Mouse (Mus musculus) forebrain, embryonic 13.5 days (tissue): ENCODE data around the gene Ly6g5c. TPM values are rescaled to one million over a fixed set of nuclear protein-coding genes. Genes with fewer than 3 reads are reported as not detected.

Source experiments
- ATAC-seq: fragments of 200-750 bp; cut with Nextera tagmentation; 2 replicates; pipeline ENCODE4 v1.8.0; 2017
- H3K27ac ChIP-seq: fragments of 300-500 bp; sonication (generic); 2 replicates; pipeline ENCODE4 v1.5.1; 2015; ENCODE audit warnings: inconsistent platforms, mild to moderate bottlenecking, moderate library complexity
- H3K27me3 ChIP-seq: fragments of 300-500 bp; sonication (generic); 2 replicates; pipeline ENCODE4 v1.6.1; 2015; ENCODE audit warnings: mild to moderate bottlenecking, inconsistent platforms
- H3K36me3 ChIP-seq: fragments of 300-500 bp; sonication (generic); 2 replicates; pipeline ENCODE4 v1.6.1; 2015; ENCODE audit warnings: mild to moderate bottlenecking, inconsistent platforms; ENCODE audit not compliant: poor library complexity, severe bottlenecking
- H3K4me1 ChIP-seq: fragments of 300-500 bp; sonication (generic); 2 replicates; pipeline ENCODE4 v1.6.1; 2015; ENCODE audit warnings: inconsistent platforms
- H3K4me2 ChIP-seq: fragments of 300-500 bp; sonication (generic); 2 replicates; pipeline ENCODE4 v1.6.1; 2015; ENCODE audit warnings: inconsistent platforms, mild to moderate bottlenecking, moderate library complexity
- H3K4me3 ChIP-seq: fragments of 300-500 bp; sonication (generic); 2 replicates; pipeline ENCODE4 v1.5.1; 2015; ENCODE audit warnings: mild to moderate bottlenecking, inconsistent platforms
- H3K9ac ChIP-seq: fragments of 300-500 bp; sonication (generic); 2 replicates; pipeline ENCODE4 v1.6.1; 2015; ENCODE audit warnings: mild to moderate bottlenecking, inconsistent platforms
- H3K9me3 ChIP-seq: fragments of 300-500 bp; sonication (generic); replicated peaks from 2 replicates; pipeline ENCODE4 v1.6.1; 2016; ENCODE audit warnings: inconsistent platforms
- whole genome bisulfite sequencing: fragments of 180-500 bp; shearing (Covaris S2); methylation state at CpG from one replicate; pipeline ENCODE4 v1.1.7; 2015; 5-methylcytosine and 5-hydroxymethylcytosine counted together
- polyA plus RNA-seq: library from polyadenylated mRNA; unstranded; fragments of >200 nt; fragmentation: Nextera tagmentation; extraction: Ambion mirVana; gene quantifications from 2 replicates; pipeline ENCODE4 v1.2.1, GENCODE M21; 2015

Gene Ly6g5c
- polyA plus RNA-seq, 1 experiment from 2014 or later: not detected

DNA sequence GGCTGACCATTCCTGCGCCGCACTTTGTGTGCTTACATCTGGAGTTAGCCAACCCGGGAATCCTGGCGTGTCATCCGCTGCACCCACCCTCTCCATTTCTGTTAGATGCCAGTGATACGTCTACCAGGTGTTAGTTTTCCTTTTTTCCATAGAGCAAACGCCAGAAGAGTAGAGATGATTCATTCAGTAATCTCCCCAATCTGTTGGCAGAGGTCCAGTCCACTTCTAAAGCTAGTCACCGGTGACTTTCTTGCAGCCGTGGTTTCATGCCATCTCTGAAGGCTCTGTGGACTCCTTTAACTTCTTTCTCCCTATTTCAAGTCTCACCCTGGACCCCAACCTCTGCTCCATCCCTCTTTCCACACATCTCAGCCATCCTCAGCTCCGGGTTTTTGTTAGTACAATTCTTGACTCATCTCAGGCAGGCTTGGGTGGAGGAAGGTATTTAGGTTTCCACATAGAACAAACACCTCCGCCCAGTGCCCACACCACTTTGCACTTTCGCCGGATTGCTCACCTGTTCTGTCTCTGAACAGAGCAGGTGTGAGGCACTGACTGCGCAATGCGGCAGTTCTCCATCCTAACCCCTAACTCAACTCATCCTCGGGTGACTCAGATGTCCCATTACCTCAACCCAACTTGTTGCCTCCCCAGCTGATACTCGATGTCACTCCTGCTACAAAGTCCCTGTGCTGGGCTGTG is 39.7 kb upstream of the Ly6g5c start:
- Histone ChIP-seq H3K9me3 (no peaks in the 10 kb centered on the region), H3K4me3 (no peak overlapping the region), H3K4me2 (no peak overlapping the region), H3K27ac (no peak overlapping the region), H3K9ac (no peak overlapping the region), H3K4me1 (peaks cover 17% of the 10 kb centered on the region), H3K36me3 (peaks cover under 1% of the 10 kb centered on the region; the same call in 1 of the 2 replicates), H3K27me3 (peaks cover 46% of the 10 kb centered on the region)
- WGBS: 88% methylated on average over 17 of the region's 17 CpGs
- no peak for ATAC-seq

- no peaks in the 10 kb centered on the region for H3K9me3 ChIP-seq
- no peak overlapping the region for H3K9ac ChIP-seq
- H3K27ac ChIP-seq: no peak overlapping the region
- no peaks in the 10 kb centered on the region for H3K36me3 ChIP-seq
- no peak for ATAC-seq
- peaks cover under 1% of the 10 kb centered on the region for H3K4me1 ChIP-seq
- H3K4me3 ChIP-seq: no peak overlapping the region
- WGBS: 69% methylated on average over 6 of the region's 6 CpGs
- H3K27me3 ChIP-seq: peaks cover 22% of the 10 kb centered on the region
- no peak overlapping the region for H3K4me2 ChIP-seq
Observed at GRCm38 (mm10) chr17:35070556-35071229, 37.4 kb upstream of the Ly6g5c start.

- no peak overlapping the region for H3K4me3 ChIP-seq
- H3K4me2 ChIP-seq: no peak overlapping the region
- ATAC-seq: no peak
- peaks cover 15% of the 10 kb centered on the region for H3K27me3 ChIP-seq
- no peak overlapping the region for H3K9ac ChIP-seq
- H3K27ac ChIP-seq: no peak overlapping the region
- H3K4me1 ChIP-seq: peaks cover 3% of the 10 kb centered on the region; the same call in 1 of the 2 replicates
- no peaks in the 10 kb centered on the region for H3K36me3 ChIP-seq
- WGBS: 87% methylated on average over 9 of the region's 9 CpGs
- H3K9me3 ChIP-seq: no peaks in the 10 kb centered on the region
Observed at GRCm38 (mm10) chr17:35071454-35071853, 36.6 kb upstream of the Ly6g5c start.

- Histone ChIP-seq H3K9me3 (no peaks in the 10 kb centered on the region), H3K27me3 (no peaks in the 10 kb centered on the region), H3K36me3 (no peaks in the 10 kb centered on the region), H3K4me3 (no peak overlapping the region), H3K4me2 (no peak overlapping the region), H3K4me1 (peaks cover 18% of the 10 kb centered on the region), H3K9ac (no peak overlapping the region; the same call in 1 of the 2 replicates), H3K27ac (no peak overlapping the region)
- 58% methylated on average over 17 of the region's 17 CpGs for WGBS
- no peak for ATAC-seq
Observed at GRCm38 (mm10) chr17:35074097-35074496, 34.0 kb upstream of the Ly6g5c start.

DNA sequence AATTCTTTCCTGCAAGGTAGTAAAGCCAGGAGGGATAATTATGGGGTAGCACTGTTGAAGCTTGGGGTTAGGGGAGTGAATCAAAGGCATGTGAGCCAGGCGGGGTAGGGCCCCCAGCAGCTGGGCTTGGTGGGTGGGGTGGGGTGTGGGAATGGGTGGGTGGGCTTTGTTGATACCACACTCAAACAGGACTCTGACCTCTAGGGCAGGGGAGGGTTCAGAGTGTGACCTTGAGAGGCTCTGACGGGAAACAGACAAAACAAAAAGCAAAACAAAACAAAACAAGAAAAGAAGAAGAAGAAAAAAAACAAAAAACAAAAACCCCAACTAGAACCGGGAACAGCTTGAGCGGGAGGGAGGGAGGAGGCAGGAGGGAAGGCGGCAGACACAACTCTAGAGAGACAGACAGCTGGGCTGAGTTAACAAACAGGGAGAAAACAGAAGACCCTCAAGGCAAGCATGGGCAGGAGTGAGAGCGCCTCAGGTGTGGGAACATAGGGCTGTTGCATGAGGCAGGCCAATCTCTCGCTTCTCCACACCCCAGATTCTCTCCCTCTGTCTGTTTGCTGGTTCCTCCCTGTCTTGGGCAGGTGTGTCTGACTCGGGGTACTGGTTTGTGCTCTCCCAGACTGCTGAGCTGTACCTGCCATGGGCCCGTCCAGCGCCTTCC is 31.4 kb upstream of the Ly6g5c start, which contains the start of gene Ly6g6e:
TSS of gene Ly6g6e (plus strand) at position 396 of the 670 bp plus-strand sequence.
- H3K4me1 ChIP-seq: peaks cover 23% of the 10 kb centered on the region
- H3K9me3 ChIP-seq: no peaks in the 10 kb centered on the region
- H3K36me3 ChIP-seq: no peaks in the 10 kb centered on the region
- H3K4me2 ChIP-seq: peak within 1 kb of the TSS; percentile 46
- peak; percentile 79; the same call in 1 of the 2 replicates for ATAC-seq
- peak within 1 kb of the TSS; percentile 44; the same call in 1 of the 2 replicates for H3K27ac ChIP-seq
- H3K4me3 ChIP-seq: peak within 1 kb of the TSS; percentile 16
- peak within 1 kb of the TSS; percentile 43 for H3K9ac ChIP-seq
- 29% methylated on average over 10 of the region's 10 CpGs for WGBS
- H3K27me3 ChIP-seq: no peaks in the 10 kb centered on the region

DNA sequence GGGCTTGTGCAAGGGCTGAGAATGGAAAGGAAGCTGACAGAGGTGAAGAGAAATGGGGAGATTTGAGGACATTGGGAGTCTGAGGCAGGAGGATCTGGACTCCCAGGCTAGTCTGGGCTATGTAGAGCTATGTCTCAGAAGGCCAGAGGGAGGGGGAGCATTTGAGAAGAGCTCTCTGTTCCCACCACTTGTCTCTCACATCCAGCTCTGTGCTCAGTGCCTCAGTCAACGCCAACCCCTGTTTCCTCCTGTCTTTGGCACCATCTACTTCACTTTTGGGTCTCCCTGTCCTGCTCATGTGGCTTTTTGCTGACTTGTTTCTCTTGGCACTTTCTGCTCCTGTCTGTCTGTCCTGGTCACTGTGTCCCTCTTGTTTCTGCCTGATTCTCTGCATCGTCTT is 30.8 kb upstream of the Ly6g5c start:
- H3K27me3 ChIP-seq: no peaks in the 10 kb centered on the region
- peak overlapping the region; percentile 43 for H3K9ac ChIP-seq
- peak overlapping the region; percentile 44; the same call in 1 of the 2 replicates for H3K27ac ChIP-seq
- peak overlapping the region; percentile 16; the same call in 1 of the 2 replicates for H3K4me3 ChIP-seq
- peak overlapping the region; percentile 46 for H3K4me2 ChIP-seq
- WGBS: 44% methylated on average over 2 of the region's 2 CpGs
- H3K4me1 ChIP-seq: peaks cover 23% of the 10 kb centered on the region
- H3K36me3 ChIP-seq: no peaks in the 10 kb centered on the region
- no peaks in the 10 kb centered on the region for H3K9me3 ChIP-seq
- peak; percentile 52; the same call in 1 of the 2 replicates for ATAC-seq

DNA sequence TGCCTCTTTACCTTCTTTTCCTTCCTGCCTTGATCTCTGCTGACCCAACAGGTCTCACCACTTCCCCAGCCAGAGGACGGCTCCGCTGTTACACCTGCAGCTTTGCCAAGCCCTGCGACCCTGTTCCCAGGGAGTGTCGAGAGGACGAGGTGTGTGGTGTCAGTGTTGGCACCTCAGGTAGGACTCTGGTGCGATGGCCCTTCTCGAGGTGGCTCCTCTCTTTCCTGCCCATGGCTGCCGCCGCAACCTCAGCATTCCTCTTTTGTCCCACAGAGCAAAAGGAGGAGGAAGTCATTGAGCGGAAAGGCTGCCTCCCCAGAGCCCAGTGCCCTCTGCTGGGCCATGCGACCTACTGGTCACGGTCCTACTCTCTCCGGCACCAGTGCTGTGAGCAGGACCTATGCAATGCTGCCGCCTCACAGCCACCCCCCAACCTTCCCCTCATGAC is 30.3 kb upstream of the Ly6g5c start, which contains the start of gene Ly6g6d:
TSS of gene Ly6g6d (minus strand) at position 280 of the 448 bp plus-strand sequence.
- no peaks in the 10 kb centered on the region for H3K36me3 ChIP-seq
- H3K9me3 ChIP-seq: no peaks in the 10 kb centered on the region
- peak within 1 kb of the TSS; percentile 46 for H3K4me2 ChIP-seq
- H3K27me3 ChIP-seq: no peaks in the 10 kb centered on the region
- H3K9ac ChIP-seq: peak within 1 kb of the TSS; percentile 43
- H3K27ac ChIP-seq: peak within 1 kb of the TSS; percentile 44; the same call in 1 of the 2 replicates
- 13% methylated on average over 14 of the region's 14 CpGs for WGBS
- peak; percentile 50; the same call in 1 of the 2 replicates for ATAC-seq
- H3K4me3 ChIP-seq: peak within 1 kb of the TSS; percentile 16
- H3K4me1 ChIP-seq: peaks cover 23% of the 10 kb centered on the region

GRCm38 (mm10) chr17:35079778-35080177 is 28.3 kb upstream of the Ly6g5c start:
- no peak for ATAC-seq
- no peak overlapping the region for H3K9ac ChIP-seq
- peaks cover 23% of the 10 kb centered on the region for H3K4me1 ChIP-seq
- no peak overlapping the region; the same call in 1 of the 2 replicates for H3K27ac ChIP-seq
- no peaks in the 10 kb centered on the region for H3K27me3 ChIP-seq
- no peaks in the 10 kb centered on the region for H3K36me3 ChIP-seq
- H3K4me2 ChIP-seq: no peak overlapping the region
- WGBS: 68% methylated on average over 9 of the region's 9 CpGs
- H3K9me3 ChIP-seq: no peaks in the 10 kb centered on the region
- H3K4me3 ChIP-seq: no peak overlapping the region

DNA sequence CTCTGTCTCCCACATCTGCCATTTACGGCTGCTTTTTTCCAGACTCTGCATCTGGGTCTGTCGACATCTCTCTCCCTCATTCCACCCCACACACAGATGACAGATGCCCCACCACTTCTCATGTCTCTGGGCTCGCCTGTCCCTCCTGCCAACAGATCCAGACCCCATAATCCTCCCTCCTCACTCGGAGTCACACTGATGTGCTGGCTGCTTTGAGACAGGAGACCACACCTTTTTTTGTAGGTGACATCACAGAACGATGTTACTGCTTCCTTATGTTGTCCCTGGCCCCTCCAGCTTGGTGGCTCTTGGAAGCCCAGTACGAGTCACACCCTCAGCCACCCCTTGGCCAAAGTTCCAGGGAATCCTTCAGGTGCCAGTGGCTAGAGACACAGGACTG is 27.8 kb upstream of the Ly6g5c start:
- 75% methylated on average over 6 of the region's 6 CpGs for whole genome bisulfite sequencing
- Histone ChIP-seq H3K27me3 (no peaks in the 10 kb centered on the region), H3K36me3 (no peaks in the 10 kb centered on the region), H3K4me1 (peaks cover 23% of the 10 kb centered on the region), H3K4me3 (no peak overlapping the region), H3K27ac (no peak overlapping the region), H3K4me2 (no peak overlapping the region), H3K9ac (no peak overlapping the region), H3K9me3 (no peaks in the 10 kb centered on the region)
- ATAC-seq: no peak

- no peak overlapping the region for H3K27ac ChIP-seq
- no peak overlapping the region for H3K9ac ChIP-seq
- H3K4me1 ChIP-seq: peaks cover 23% of the 10 kb centered on the region
- H3K9me3 ChIP-seq: no peaks in the 10 kb centered on the region
- H3K4me3 ChIP-seq: no peak overlapping the region
- H3K27me3 ChIP-seq: no peaks in the 10 kb centered on the region
- ATAC-seq: no peak
- no peak overlapping the region for H3K4me2 ChIP-seq
- H3K36me3 ChIP-seq: no peaks in the 10 kb centered on the region
- WGBS: 61% methylated on average over 4 of the region's 4 CpGs
Observed at GRCm38 (mm10) chr17:35080710-35081109, 27.4 kb upstream of the Ly6g5c start.

GRCm38 (mm10) chr17:35082841-35083576 is 25.1 kb upstream of the Ly6g5c start:
- H3K4me1 ChIP-seq: 0 out of 2 replicates have a peak, but pooled peaks cover 5% of the 10 kb centered on the region
- H3K9ac ChIP-seq: no peak overlapping the region
- no peak overlapping the region for H3K4me2 ChIP-seq
- WGBS: 85% methylated on average over 16 of the region's 16 CpGs
- no peaks in the 10 kb centered on the region for H3K36me3 ChIP-seq
- no peak overlapping the region for H3K27ac ChIP-seq
- no peaks in the 10 kb centered on the region for H3K9me3 ChIP-seq
- ATAC-seq: no peak
- no peak overlapping the region for H3K4me3 ChIP-seq
- H3K27me3 ChIP-seq: 0 out of 2 replicates have a peak, but pooled peaks cover 3% of the 10 kb centered on the region
